Mouse (Mus musculus) intestine, embryonic 16.5 days (tissue): Measurements from ENCODE around the gene Klc3. TPM values are rescaled to one million over a fixed set of nuclear protein-coding genes. Genes with fewer than 3 reads are reported as not detected.
A peak's percentile ranks its signal among the peaks of the same experiment; 100 is the strongest.

ENCODE experiments used
- ATAC-seq: fragments of 200-750 bp; cut with Nextera tagmentation; 2 replicates; pipeline ENCODE4 v1.8.0; 2017; ENCODE audit warnings: moderate TSS enrichment, moderate library complexity
- H3K27ac ChIP-seq: fragments of 300-500 bp; sonication (generic); 2 replicates; pipeline ENCODE4 v1.5.1; 2014; ENCODE audit warnings: mild to moderate bottlenecking, low read length
- H3K27me3 ChIP-seq: fragments of 300-500 bp; sonication (generic); replicated peaks from 2 replicates; pipeline ENCODE4 v1.6.1; 2014; ENCODE audit warnings: low read length, control low read depth, mixed read lengths; ENCODE audit not compliant: control insufficient read depth, insufficient read depth
- H3K36me3 ChIP-seq: fragments of 300-500 bp; sonication (generic); 2 replicates; pipeline ENCODE4 v1.6.1; 2014; ENCODE audit warnings: low read length, control low read depth; ENCODE audit not compliant: control insufficient read depth, insufficient read depth
- H3K4me1 ChIP-seq: fragments of 300-500 bp; sonication (generic); 2 replicates; pipeline ENCODE4 v1.6.1; 2014; ENCODE audit warnings: low read length, control low read depth, mixed read lengths; ENCODE audit not compliant: control insufficient read depth, insufficient read depth
- H3K4me2 ChIP-seq: fragments of 300-500 bp; sonication (generic); 2 replicates; pipeline ENCODE4 v1.6.1; 2014; ENCODE audit warnings: low read depth, low read length, control low read depth
- H3K4me3 ChIP-seq: fragments of 300-500 bp; sonication (generic); 2 replicates; pipeline ENCODE4 v1.5.1; 2014; ENCODE audit warnings: mild to moderate bottlenecking, low read length
- H3K9ac ChIP-seq: fragments of 300-500 bp; sonication (generic); 2 replicates; pipeline ENCODE4 v1.6.1; 2014; ENCODE audit warnings: low read depth, low read length
- H3K9me3 ChIP-seq: fragments of 300-500 bp; sonication (generic); 2 replicates; pipeline ENCODE4 v1.6.1; 2016; ENCODE audit warnings: low read length, control low read depth; ENCODE audit not compliant: control insufficient read depth
- WGBS: fragments of 180-500 bp; shearing (Covaris S2); extraction: QIAGEN DNeasy Blood & Tissue Kit; methylation state at CpG from one replicate; pipeline ENCODE4 v1.1.7; 2014; 5-methylcytosine and 5-hydroxymethylcytosine counted together
- polyA plus RNA-seq: library from polyadenylated mRNA; unstranded; fragments of >200 nt; fragmentation: Nextera tagmentation; extraction: Ambion mirVana; gene quantifications from 2 replicates; pipeline ENCODE4 v1.2.1, GENCODE M21; 2015

Gene Klc3
- polyA plus RNA-seq, 1 experiment from 2014 or later, result 2.9 TPM

DNA sequence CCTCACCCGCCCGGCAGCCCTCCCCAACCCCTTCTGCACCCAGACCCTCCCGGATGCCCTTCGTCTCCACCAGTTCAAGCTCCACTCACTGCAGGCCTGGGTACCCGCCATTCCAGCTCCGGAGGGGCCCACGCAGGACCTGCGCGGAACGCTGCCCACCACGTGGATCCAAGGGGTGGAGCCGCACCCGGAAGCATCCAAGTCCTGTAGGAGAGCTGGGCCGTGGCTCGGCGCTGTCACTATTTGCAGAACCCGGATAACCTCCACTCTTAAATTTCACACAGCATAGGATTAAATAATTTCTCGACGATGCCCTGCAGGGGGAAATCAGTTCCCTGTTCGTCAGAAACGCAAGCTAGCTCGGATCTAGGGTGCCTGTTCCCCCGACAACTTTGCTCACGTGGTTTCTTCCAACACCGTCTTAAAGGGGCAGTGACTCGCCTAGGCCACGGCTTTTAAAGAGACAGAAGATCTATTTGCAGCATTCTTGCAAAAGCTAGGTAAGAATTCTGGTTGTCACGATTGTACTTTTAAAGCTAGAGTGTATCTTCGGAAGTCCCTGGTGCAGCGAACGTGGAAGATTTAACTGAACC is 44.5 kb downstream of the Klc3 start, which contains the start of the genes Cd3eap and Ppp1r13l:
Gene Cd3eap (minus strand): TSS at position 185 of the 593 bp plus-strand sequence.
Gene Ppp1r13l (plus strand): TSS at position 451 of the 593 bp plus-strand sequence.
- Histone ChIP-seq H3K27ac (peak within 1 kb of the TSS; percentile 64), H3K9ac (peak within 1 kb of the TSS; percentile 73), H3K36me3 (peaks cover 9% of the 10 kb centered on the region; the same call in 1 of the 2 replicates), H3K27me3 (no peaks in the 10 kb centered on the region), H3K4me3 (peak within 1 kb of the TSS; percentile 68), H3K4me2 (peak within 1 kb of the TSS; percentile 98), H3K4me1 (peaks cover 30% of the 10 kb centered on the region), H3K9me3 (no peaks in the 10 kb centered on the region)
- WGBS, result under 1% methylated on average over 31 of the region's 31 CpGs
- peak; percentile 64 for ATAC-seq

GRCm38 (mm10) chr7:19358634-19359033 is 45.3 kb downstream of the Klc3 start:
- ATAC-seq, result no peak
- H3K36me3 ChIP-seq, result peaks cover 9% of the 10 kb centered on the region; the same call in 1 of the 2 replicates
- H3K4me1 ChIP-seq, result peaks cover 29% of the 10 kb centered on the region
- H3K9me3 ChIP-seq, result no peaks in the 10 kb centered on the region
- 13% methylated on average over 13 of the region's 13 CpGs for WGBS
- peak overlapping the region; percentile 73 for H3K9ac ChIP-seq
- no peak overlapping the region for H3K27ac ChIP-seq
- H3K4me3 ChIP-seq, result peak overlapping the region; percentile 68
- no peaks in the 10 kb centered on the region for H3K27me3 ChIP-seq
- peak overlapping the region; percentile 98 for H3K4me2 ChIP-seq

DNA sequence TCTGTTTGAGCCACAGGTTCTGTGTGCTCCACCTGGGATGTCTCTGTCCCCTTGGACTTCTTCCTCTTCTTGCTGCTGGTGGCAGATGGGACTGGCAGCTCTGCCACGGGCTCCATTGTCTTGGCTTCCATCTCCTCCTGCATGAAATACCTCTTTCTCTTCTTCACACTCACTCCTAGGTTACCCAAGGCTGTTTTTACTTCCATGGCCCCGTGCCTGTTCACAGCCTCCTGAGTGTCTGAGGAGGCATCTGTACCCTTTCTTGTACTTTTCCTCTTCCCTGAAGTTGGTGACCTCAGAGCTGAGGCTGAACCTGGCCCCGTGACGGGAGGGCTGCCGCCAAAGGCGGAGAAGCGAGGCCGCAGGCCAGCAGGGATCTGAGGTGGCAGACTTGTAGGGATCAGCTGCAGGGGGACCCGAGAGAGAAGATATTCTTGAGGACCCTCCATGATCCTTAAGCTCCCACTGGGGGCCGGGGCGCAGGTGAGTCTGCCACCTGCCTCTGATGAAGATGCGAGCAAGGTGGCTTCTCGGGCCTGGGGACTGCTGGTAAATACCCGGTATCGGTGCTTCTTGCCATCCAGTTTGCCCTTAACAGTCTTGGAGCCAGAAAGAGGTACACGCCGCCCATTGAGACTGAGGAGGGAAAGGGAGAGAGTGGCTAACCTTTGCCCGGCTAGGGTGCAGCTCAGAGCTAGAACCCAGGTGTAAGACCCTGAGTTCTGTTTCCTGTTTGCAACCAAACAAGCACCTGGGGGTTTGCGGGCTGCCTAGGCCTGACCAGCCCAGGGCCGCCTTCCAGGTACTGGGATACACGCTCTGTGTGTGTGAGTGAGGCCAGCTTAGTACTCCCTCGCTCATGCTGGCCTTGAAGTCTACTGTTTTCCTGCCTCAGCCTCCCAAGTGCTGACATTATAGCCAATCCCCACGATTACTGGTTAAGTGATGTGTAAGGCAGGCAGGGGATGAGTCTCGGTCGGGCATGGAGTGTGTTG is 46.2 kb downstream of the Klc3 start:
- peaks cover 27% of the 10 kb centered on the region for H3K4me1 ChIP-seq
- no peaks in the 10 kb centered on the region for H3K27me3 ChIP-seq
- peaks cover 9% of the 10 kb centered on the region; the same call in 1 of the 2 replicates for H3K36me3 ChIP-seq
- peak overlapping the region; percentile 68; the same call in 1 of the 2 replicates for H3K4me3 ChIP-seq
- WGBS, result 90% methylated on average over 25 of the region's 25 CpGs
- no peaks in the 10 kb centered on the region for H3K9me3 ChIP-seq
- peak overlapping the region; percentile 73; the same call in 1 of the 2 replicates for H3K9ac ChIP-seq
- no peak overlapping the region for H3K27ac ChIP-seq
- H3K4me2 ChIP-seq, result peak overlapping the region; percentile 98
- ATAC-seq, result no peak

- Histone ChIP-seq H3K36me3 (peaks cover 9% of the 10 kb centered on the region; the same call in 1 of the 2 replicates), H3K27me3 (no peaks in the 10 kb centered on the region), H3K4me1 (peaks cover 19% of the 10 kb centered on the region), H3K27ac (no peak overlapping the region), H3K4me3 (no peak overlapping the region), H3K9ac (no peak overlapping the region), H3K9me3 (no peaks in the 10 kb centered on the region), H3K4me2 (no peak overlapping the region)
- ATAC-seq, result no peak
- 70% methylated on average over 10 of the region's 10 CpGs for WGBS
Observed at GRCm38 (mm10) chr7:19356311-19356710, 47.6 kb downstream of the Klc3 start.

- peaks cover 12% of the 10 kb centered on the region for H3K4me1 ChIP-seq
- H3K9me3 ChIP-seq, result no peaks in the 10 kb centered on the region
- ATAC-seq, result no peak
- H3K27ac ChIP-seq, result no peak overlapping the region
- WGBS, result 89% methylated on average over 5 of the region's 5 CpGs
- no peak overlapping the region for H3K4me3 ChIP-seq
- no peak overlapping the region for H3K4me2 ChIP-seq
- no peaks in the 10 kb centered on the region for H3K27me3 ChIP-seq
- no peak overlapping the region for H3K9ac ChIP-seq
- H3K36me3 ChIP-seq, result peaks cover 18% of the 10 kb centered on the region
Observed at GRCm38 (mm10) chr7:19354991-19355390, 48.9 kb downstream of the Klc3 start.

DNA sequence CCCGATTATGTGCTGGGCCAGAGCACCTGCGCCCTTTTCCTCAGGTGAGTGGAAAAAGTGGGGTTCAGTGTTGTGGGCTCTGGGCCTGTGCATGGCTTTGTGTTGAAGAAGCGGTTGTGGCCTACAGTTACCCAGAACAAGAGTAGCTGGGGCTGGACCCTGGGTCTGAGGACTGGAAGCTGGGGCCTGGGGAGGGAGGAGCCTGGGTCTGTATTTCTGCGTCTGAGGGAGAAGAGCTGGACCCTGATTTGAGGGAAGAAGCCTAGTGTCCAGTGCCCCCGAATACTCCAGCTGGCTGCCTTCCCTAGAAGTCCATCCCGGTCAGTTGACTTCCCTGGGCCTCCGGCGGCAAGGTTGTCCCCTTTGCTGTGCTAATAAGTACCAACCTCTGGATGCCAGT is 53.7 kb downstream of the Klc3 start:
- Histone ChIP-seq H3K9ac (no peak overlapping the region), H3K4me3 (no peak overlapping the region), H3K27ac (no peak overlapping the region), H3K27me3 (no peaks in the 10 kb centered on the region), H3K4me2 (no peak overlapping the region), H3K36me3 (peaks cover 19% of the 10 kb centered on the region), H3K9me3 (no peaks in the 10 kb centered on the region), H3K4me1 (peaks cover 6% of the 10 kb centered on the region)
- no peak for ATAC-seq
- WGBS, result 94% methylated on average over 8 of the region's 8 CpGs

DNA sequence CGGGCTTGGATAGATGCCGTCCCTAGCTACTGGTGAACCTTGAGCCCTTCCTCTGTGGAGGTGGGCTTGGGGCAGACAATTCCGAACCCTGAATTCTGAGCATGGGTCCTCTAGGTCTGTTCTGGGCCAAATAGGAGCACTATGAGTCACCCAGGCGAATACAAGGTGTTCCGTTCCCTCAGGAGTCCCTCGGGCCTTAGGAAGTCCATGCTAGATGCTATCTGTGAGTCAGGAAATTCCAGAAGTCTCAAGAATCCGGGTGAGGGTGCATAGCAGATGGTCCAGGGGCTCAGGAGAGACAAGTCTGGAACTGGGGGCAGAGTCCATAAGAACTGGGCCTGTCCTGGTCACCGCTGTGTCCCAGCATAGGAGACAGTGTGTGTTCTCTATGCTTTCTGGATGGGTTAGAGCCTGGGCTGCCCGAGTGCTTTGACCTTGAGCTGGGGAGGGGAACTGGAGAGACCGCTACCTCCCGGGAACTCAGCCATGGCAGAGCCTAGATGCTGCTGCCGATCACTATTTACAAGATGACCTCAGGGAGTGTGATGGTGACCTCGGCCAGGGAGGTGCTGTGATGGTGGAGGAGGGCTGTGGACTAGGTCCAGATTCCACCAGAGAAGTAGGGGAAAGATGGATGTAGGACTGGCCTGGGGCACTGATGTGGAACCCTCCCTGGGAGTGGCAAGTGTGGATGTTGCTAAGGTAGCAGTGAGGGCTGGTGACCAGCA is 54.6 kb downstream of the Klc3 start:
- ATAC-seq, result no peak

GRCm38 (mm10) chr7:19344938-19345471 is 58.9 kb downstream of the Klc3 start:
- peak overlapping the region; percentile 95 for H3K4me2 ChIP-seq
- 0 out of 2 replicates have a peak, but pooled peaks cover 7% of the 10 kb centered on the region for H3K36me3 ChIP-seq
- H3K4me1 ChIP-seq, result peaks cover 30% of the 10 kb centered on the region
- under 1% methylated on average over 31 of the region's 31 CpGs for WGBS
- peak overlapping the region; percentile 89 for H3K27ac ChIP-seq
- H3K9me3 ChIP-seq, result no peaks in the 10 kb centered on the region
- no peaks in the 10 kb centered on the region for H3K27me3 ChIP-seq
- peak overlapping the region; percentile 87 for H3K4me3 ChIP-seq
- peak overlapping the region; percentile 81 for H3K9ac ChIP-seq
- peak; percentile 93 for ATAC-seq

More for the DNA sequence above, 54.6 kb downstream of the Klc3 start:
- Histone ChIP-seq H3K27me3 (no peaks in the 10 kb centered on the region), H3K36me3 (peaks cover 15% of the 10 kb centered on the region), H3K9ac (no peak overlapping the region), H3K4me3 (no peak overlapping the region), H3K4me2 (no peak overlapping the region), H3K4me1 (peaks cover 9% of the 10 kb centered on the region), H3K9me3 (no peaks in the 10 kb centered on the region), H3K27ac (no peak overlapping the region)
- WGBS, result 80% methylated on average over 13 of the region's 13 CpGs
